27 mouse cellular contexts compared by ENCODE assay signal in the genomic region with DNA sequence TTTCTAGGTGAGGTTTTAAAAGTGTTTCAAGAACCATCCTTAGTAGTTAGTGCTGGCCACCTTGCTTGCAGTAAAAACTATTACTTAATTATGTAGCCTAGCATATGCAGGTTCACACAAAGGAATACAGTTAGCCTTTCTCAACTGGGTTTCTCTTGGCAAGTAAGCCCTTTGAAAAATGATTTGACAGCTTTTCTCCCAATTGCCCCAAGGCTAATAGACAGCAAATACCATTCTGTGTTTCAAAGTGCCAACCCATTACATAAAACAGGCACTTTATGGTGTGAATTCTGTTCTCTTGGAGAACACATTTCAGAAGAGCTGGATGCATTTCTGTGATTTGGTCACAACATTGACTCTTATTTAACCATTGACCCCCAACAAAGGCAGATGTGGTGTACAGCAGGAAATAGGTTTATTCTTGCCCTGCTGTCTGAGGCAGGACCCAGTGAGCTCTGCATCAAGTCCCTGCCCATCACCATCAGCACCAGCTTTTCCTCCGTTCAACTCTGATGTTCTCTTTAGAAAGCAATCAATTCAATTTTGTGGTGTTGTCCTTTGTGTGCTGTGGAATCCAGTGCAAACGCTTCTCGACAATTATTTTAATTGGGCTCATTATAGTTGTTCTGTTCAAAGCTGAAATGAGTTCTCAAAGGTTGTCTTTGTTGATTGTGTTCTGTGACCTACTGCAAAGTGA.
DNase-seq lines count a peak whose midpoint lies in the region; ATAC-seq and TF ChIP-seq lines count a peak whose summit lies in the region.
"Had no signal": no experiment of that assay in that cellular context is flagged by ENCODE, and none has a peak within 500 bp of the region (broad histone marks: within the 10 kb centered on the region; RNA-seq: fewer than 3 reads in every experiment).

No protein-coding gene starts in this region.

- intact Hi-C loops in left cerebral cortex, adult 2 months (cut with DNase I), result no loop called here
- intact Hi-C loops in left cerebral cortex, postnatal 10 days (cut with DNase I), result no loop called here

- H3K4me3 ChIP-seq in left cerebral cortex, adult 2 months, result no peak overlapping the region
- H3K4me3 ChIP-seq: embryonic facial prominence, embryonic 10.5 days; embryonic facial prominence, embryonic 15.5 days; heart, embryonic 10.5 days; heart, embryonic 15.5 days; hindbrain, embryonic 15.5 days; intestine, embryonic 15.5 days; limb, embryonic 12.5 days; midbrain, embryonic 15.5 days; neural tube, embryonic 15.5 days had no signal

- DNase-seq in frontal cortex, adult 2 months (ENCODE audit: extremely low spot score in 1 of 2, low spot score in 1 of 2), result no peak
- no peak for DNase-seq in left cerebral cortex, adult 2 months (ENCODE audit: extremely low spot score in 1 of 2, low spot score in 2 of 2)
- no peak for DNase-seq in left cerebral cortex, postnatal 10 days (ENCODE audit: extremely low spot score in 1 of 2, low spot score in 2 of 2)
- DNase-seq in fat pad, adult 2 months (ENCODE audit: extremely low read depth, low read depth, low spot score), result peak; percentile 3
- DNase-seq in retina, postnatal 1 day, result peak; percentile 88
- DNase-seq in thymus, adult 18-20 months, result no peak
- DNase-seq: adrenal gland, postnatal 25 days; cerebellum, adult 8-10 months; cerebellum, postnatal 25 days; gastrocnemius, postnatal 10 days; kidney, adult 2 months; kidney, postnatal 36 days; right cerebral cortex, adult 18-20 months; spleen, adult 18-20 months; thymus, postnatal 25 days had no signal

- peak; percentile 41 for ATAC-seq in frontal cortex, adult (ENCODE audit: low TSS enrichment)
- ATAC-seq: CD4-positive, CD25-positive, alpha-beta regulatory T cell, adult 4 months; intestine, embryonic 15.5 days; midbrain, embryonic 15.5 days had no signal

- no peak for TF ChIP-seq CTCF in left cerebral cortex, adult 2 months (IDR thresholded peaks at IDR 0.05)

- H3K27ac ChIP-seq in left cerebral cortex, adult 2 months, result peak overlapping the region; percentile 10; the same call in 1 of the 2 replicates
- H3K27ac ChIP-seq: embryonic facial prominence, embryonic 10.5 days; embryonic facial prominence, embryonic 15.5 days; heart, embryonic 10.5 days; heart, embryonic 15.5 days; hindbrain, embryonic 15.5 days; intestine, embryonic 15.5 days; limb, embryonic 12.5 days; macrophage; midbrain, embryonic 15.5 days; neural tube, embryonic 15.5 days had no signal

Comparison
In these comparisons a context has a peak if more than half of its experiments do, and no peak if none do; other contexts are left out.
1. DNase-seq: peak in fat pad, adult 2 months (single experiment) and retina, postnatal 1 day (single experiment); none in frontal cortex, adult 2 months (0 of 2), left cerebral cortex, adult 2 months (0 of 2), left cerebral cortex, postnatal 10 days (0 of 2) and thymus, adult 18-20 months (0 of 2).